Mouse (Mus musculus) lung, embryonic 15.5 days (tissue): ENCODE results near the gene 4930556J24Rik. TPM values are rescaled to one million over a fixed set of nuclear protein-coding genes. Genes with fewer than 3 reads are reported as not detected.
"Not testable (repeated sequence)": the region's sequence is repeated elsewhere in the genome, so short reads cannot be mapped to it uniquely, and the experiment has no call there.

ENCODE experiments used
- ATAC-seq: fragments of 200-750 bp; cut with Nextera tagmentation; 2 replicates; pipeline ENCODE4 v1.8.0; 2017; ENCODE audit warnings: moderate number of reproducible peaks, borderline replicate concordance; ENCODE audit not compliant: low FRiP score, low TSS enrichment; ENCODE audit errors: extremely low read depth
- H3K27ac ChIP-seq: fragments of 300-500 bp; sonication (generic); 2 replicates; pipeline ENCODE4 v1.5.1; 2015; ENCODE audit warnings: moderate library complexity, mild to moderate bottlenecking, inconsistent platforms
- H3K27me3 ChIP-seq: fragments of 300-500 bp; sonication (generic); 2 replicates; pipeline ENCODE4 v1.6.1; 2015; ENCODE audit warnings: inconsistent platforms
- H3K36me3 ChIP-seq: fragments of 300-500 bp; sonication (generic); 2 replicates; pipeline ENCODE4 v1.6.1; 2015; ENCODE audit warnings: inconsistent platforms
- H3K4me1 ChIP-seq: fragments of 300-500 bp; sonication (generic); 2 replicates; pipeline ENCODE4 v1.6.1; 2015; ENCODE audit warnings: inconsistent platforms
- H3K4me2 ChIP-seq: fragments of 300-500 bp; sonication (generic); 2 replicates; pipeline ENCODE4 v1.6.1; 2015; ENCODE audit warnings: inconsistent platforms, mild to moderate bottlenecking, moderate library complexity
- H3K4me3 ChIP-seq: fragments of 300-500 bp; sonication (generic); 2 replicates; pipeline ENCODE4 v1.5.1; 2015; ENCODE audit warnings: mild to moderate bottlenecking, inconsistent platforms
- H3K9ac ChIP-seq: fragments of 300-500 bp; sonication (generic); 2 replicates; pipeline ENCODE4 v1.6.1; 2015; ENCODE audit warnings: inconsistent platforms
- H3K9me3 ChIP-seq: fragments of 300-500 bp; sonication (generic); 2 replicates; pipeline ENCODE4 v1.6.1; 2016; ENCODE audit warnings: inconsistent platforms
- WGBS: fragments of 180-500 bp; shearing (Covaris S2); methylation state at CpG from one replicate; pipeline ENCODE4 v1.1.7; 2015; 5-methylcytosine and 5-hydroxymethylcytosine counted together
- polyA plus RNA-seq: library from polyadenylated mRNA; unstranded; fragments of >200 nt; fragmentation: Nextera tagmentation; extraction: Ambion mirVana; gene quantifications from 2 replicates; pipeline ENCODE4 v1.2.1, GENCODE M21; 2015

The 4930556J24Rik gene
- polyA plus RNA-seq, 1 experiment from 2014 or later = 0.21 TPM

- Histone ChIP-seq H3K4me2 (no peak overlapping the region), H3K4me3 (no peak overlapping the region), H3K27me3 (no peaks in the 10 kb centered on the region), H3K36me3 (peaks cover 62% of the 10 kb centered on the region), H3K9ac (no peak overlapping the region), H3K27ac (no peak overlapping the region), H3K4me1 (peaks cover 12% of the 10 kb centered on the region), H3K9me3 (no peaks in the 10 kb centered on the region)
- no peak for ATAC-seq
- 71% methylated on average over 3 of the region's 3 CpGs for WGBS
These were observed 6.7 kb downstream of the 4930556J24Rik start for GRCm38 (mm10) chr11:3969837-3970236.

GRCm38 (mm10) chr11:3964416-3965172, 12.0 kb downstream of the 4930556J24Rik start:
- H3K27me3 ChIP-seq = no peaks in the 10 kb centered on the region
- 11% methylated on average over 11 of the region's 11 CpGs for WGBS
- H3K9me3 ChIP-seq = no peaks in the 10 kb centered on the region
- no peak for ATAC-seq
- peak overlapping the region; percentile 81 for H3K4me3 ChIP-seq
- H3K9ac ChIP-seq = peak overlapping the region; percentile 76
- peaks cover 10% of the 10 kb centered on the region for H3K36me3 ChIP-seq
- H3K27ac ChIP-seq = peak overlapping the region; percentile 66; the same call in 1 of the 2 replicates
- H3K4me1 ChIP-seq = peaks cover 16% of the 10 kb centered on the region
- peak overlapping the region; percentile 68 for H3K4me2 ChIP-seq

GRCm38 (mm10) chr11:3963610-3964415, 12.8 kb downstream of the 4930556J24Rik start, which contains the start of gene Pes1:
Gene Pes1 (plus strand): TSS chr11:3963975.
- peaks cover 16% of the 10 kb centered on the region for H3K4me1 ChIP-seq
- H3K9me3 ChIP-seq = no peaks in the 10 kb centered on the region
- 1% methylated on average over 31 of the region's 31 CpGs for WGBS
- no peaks in the 10 kb centered on the region for H3K27me3 ChIP-seq
- peak within 1 kb of the TSS; percentile 66 for H3K27ac ChIP-seq
- H3K4me3 ChIP-seq = peak within 1 kb of the TSS; percentile 81
- H3K4me2 ChIP-seq = peak within 1 kb of the TSS; percentile 68
- peak within 1 kb of the TSS; percentile 76 for H3K9ac ChIP-seq
- peaks cover 4% of the 10 kb centered on the region for H3K36me3 ChIP-seq
- peak; percentile 94 for ATAC-seq

- no peaks in the 10 kb centered on the region for H3K9me3 ChIP-seq
- peak overlapping the region; percentile 66; the same call in 1 of the 2 replicates for H3K27ac ChIP-seq
- no peak for ATAC-seq
- 0 out of 2 replicates have a peak overlapping the region, but pooled peaks have one; percentile 76 for H3K9ac ChIP-seq
- H3K4me1 ChIP-seq = peaks cover 16% of the 10 kb centered on the region
- no peaks in the 10 kb centered on the region for H3K27me3 ChIP-seq
- H3K36me3 ChIP-seq = no peaks in the 10 kb centered on the region; the same call in 1 of the 2 replicates
- H3K4me3 ChIP-seq = peak overlapping the region; percentile 81
- WGBS = 74% methylated on average over 10 of the region's 10 CpGs
- peak overlapping the region; percentile 68 for H3K4me2 ChIP-seq
These were observed 13.4 kb downstream of the 4930556J24Rik start for GRCm38 (mm10) chr11:3963155-3963554.

GRCm38 (mm10) chr11:3961761-3962160, 14.8 kb downstream of the 4930556J24Rik start:
- Histone ChIP-seq H3K4me3 (no peak overlapping the region), H3K4me1 (peaks cover 16% of the 10 kb centered on the region), H3K9me3 (no peaks in the 10 kb centered on the region), H3K27me3 (no peaks in the 10 kb centered on the region), H3K9ac (no peak overlapping the region), H3K36me3 (no peaks in the 10 kb centered on the region), H3K4me2 (no peak overlapping the region), H3K27ac (no peak overlapping the region)
- WGBS = 45% methylated on average over 3 of the region's 3 CpGs
- ATAC-seq = no peak

- Histone ChIP-seq H3K9ac (no peak overlapping the region), H3K9me3 (no peaks in the 10 kb centered on the region), H3K27me3 (no peaks in the 10 kb centered on the region), H3K36me3 (no peaks in the 10 kb centered on the region), H3K4me3 (no peak overlapping the region), H3K27ac (no peak overlapping the region), H3K4me2 (no peak overlapping the region), H3K4me1 (peaks cover 14% of the 10 kb centered on the region)
- no peak for ATAC-seq
- 37% methylated on average over 2 of the region's 2 CpGs for WGBS
These were observed 15.7 kb downstream of the 4930556J24Rik start for GRCm38 (mm10) chr11:3960901-3961300.

- not testable (repeated sequence) for H3K4me3 ChIP-seq
These were observed 21.2 kb downstream of the 4930556J24Rik start for GRCm38 (mm10) chr11:3955371-3955770.

GRCm38 (mm10) chr11:3954876-3955275, 21.7 kb downstream of the 4930556J24Rik start:
- H3K27me3 ChIP-seq, H3K9ac ChIP-seq, H3K27ac ChIP-seq, H3K4me1 ChIP-seq, H3K4me3 ChIP-seq, H3K9me3 ChIP-seq, ATAC-seq, H3K36me3 ChIP-seq, H3K4me2 ChIP-seq: not testable (repeated sequence)
- 79% methylated on average over 5 of the region's 5 CpGs for whole genome bisulfite sequencing

More at GRCm38 (mm10) chr11:3955371-3955770, 21.2 kb downstream of the 4930556J24Rik start:
- H3K4me2 ChIP-seq, H3K9me3 ChIP-seq, H3K4me1 ChIP-seq, H3K27ac ChIP-seq, ATAC-seq, H3K36me3 ChIP-seq, H3K9ac ChIP-seq, H3K27me3 ChIP-seq: not testable (repeated sequence)
- 71% methylated on average over 4 of the region's 4 CpGs for WGBS

GRCm38 (mm10) chr11:3946386-3946785, 30.2 kb downstream of the 4930556J24Rik start:
- H3K36me3 ChIP-seq = no peaks in the 10 kb centered on the region
- H3K9ac ChIP-seq = no peak overlapping the region
- no peak overlapping the region for H3K4me2 ChIP-seq
- no peak overlapping the region for H3K27ac ChIP-seq
- H3K9me3 ChIP-seq = no peaks in the 10 kb centered on the region
- H3K4me3 ChIP-seq = no peak overlapping the region
- WGBS = 23% methylated on average over 1 of the region's 1 CpGs
- H3K27me3 ChIP-seq = peaks cover 3% of the 10 kb centered on the region; the same call in 1 of the 2 replicates
- ATAC-seq = no peak
- H3K4me1 ChIP-seq = no peaks in the 10 kb centered on the region

- Histone ChIP-seq H3K4me3 (no peak overlapping the region), H3K4me2 (no peak overlapping the region), H3K36me3 (no peaks in the 10 kb centered on the region), H3K27ac (no peak overlapping the region), H3K9ac (no peak overlapping the region), H3K9me3 (no peaks in the 10 kb centered on the region), H3K27me3 (peaks cover 2% of the 10 kb centered on the region; the same call in 1 of the 2 replicates), H3K4me1 (no peaks in the 10 kb centered on the region)
- no peak for ATAC-seq
- 67% methylated on average over 7 of the region's 7 CpGs for WGBS
These were observed 35.2 kb downstream of the 4930556J24Rik start for GRCm38 (mm10) chr11:3941371-3941770.

GRCm38 (mm10) chr11:3937321-3937874, 39.2 kb downstream of the 4930556J24Rik start:
- Histone ChIP-seq H3K9me3 (no peaks in the 10 kb centered on the region), H3K4me3 (no peak overlapping the region), H3K4me1 (0 out of 2 replicates have a peak, but pooled peaks cover 3% of the 10 kb centered on the region), H3K9ac (no peak overlapping the region), H3K27ac (no peak overlapping the region), H3K4me2 (no peak overlapping the region), H3K36me3 (no peaks in the 10 kb centered on the region), H3K27me3 (no peaks in the 10 kb centered on the region)
- ATAC-seq = no peak
- 70% methylated on average over 13 of the region's 13 CpGs for WGBS
